Mouse (Mus musculus) brain, embryonic 14.5 days (tissue): ENCODE measurements around the gene Ebi3.

Experiments used
- CTCF ChIP-seq: fragments of 200-500 bp; IDR thresholded peaks from 2 replicates; pipeline ENCODE4 v1.5.1; 2012; ENCODE audit warnings: inconsistent platforms, mild to moderate bottlenecking, moderate library complexity, borderline replicate concordance; ENCODE audit not compliant: insufficient read depth, insufficient read length; ENCODE audit errors: extremely low read depth
- POLR2A ChIP-seq: fragments of 200-500 bp; IDR thresholded peaks from 2 replicates; pipeline ENCODE4 v1.6.1; 2012; ENCODE audit warnings: mild to moderate bottlenecking, inconsistent platforms, borderline replicate concordance; ENCODE audit not compliant: poor library complexity, insufficient read depth, insufficient read length, severe bottlenecking; ENCODE audit errors: extremely low read depth

DNA sequence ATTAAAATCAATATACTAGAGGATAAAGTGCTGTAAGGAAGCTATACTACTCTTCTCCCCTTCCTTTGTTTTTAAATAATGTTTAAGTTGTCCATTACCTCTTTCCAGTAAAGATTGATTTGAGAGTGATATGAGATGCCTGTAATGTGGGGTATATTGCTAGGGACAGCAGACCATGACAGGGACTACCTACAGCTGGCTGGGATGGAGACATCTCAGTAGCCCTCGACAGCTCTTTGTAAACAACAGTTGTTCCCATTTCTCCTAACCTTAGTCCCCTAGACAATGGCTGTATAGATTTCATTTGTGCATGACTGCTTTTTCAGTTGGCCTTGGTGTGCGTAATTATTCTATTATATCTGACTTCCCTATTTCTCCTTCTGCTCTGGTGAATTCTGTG is 49.4 kb upstream of the Ebi3 start:
- TF ChIP-seq CTCF (no peak), POLR2A (no peak)
